Mouse (Mus musculus) urinary bladder, postnatal 36 days (tissue): ENCODE measurements around the gene Mfsd9.
A peak's percentile ranks its signal among the peaks of the same experiment; 100 is the strongest.

Source experiments
- DNase-seq, 2 experiments: peaks; one replicate each; pipeline ENCODE4 v3.0.0; 2022; ENCODE audit warnings: low spot score in 2 of 2, mixed read lengths in 1 of 2

Mfsd9 gene

DNA sequence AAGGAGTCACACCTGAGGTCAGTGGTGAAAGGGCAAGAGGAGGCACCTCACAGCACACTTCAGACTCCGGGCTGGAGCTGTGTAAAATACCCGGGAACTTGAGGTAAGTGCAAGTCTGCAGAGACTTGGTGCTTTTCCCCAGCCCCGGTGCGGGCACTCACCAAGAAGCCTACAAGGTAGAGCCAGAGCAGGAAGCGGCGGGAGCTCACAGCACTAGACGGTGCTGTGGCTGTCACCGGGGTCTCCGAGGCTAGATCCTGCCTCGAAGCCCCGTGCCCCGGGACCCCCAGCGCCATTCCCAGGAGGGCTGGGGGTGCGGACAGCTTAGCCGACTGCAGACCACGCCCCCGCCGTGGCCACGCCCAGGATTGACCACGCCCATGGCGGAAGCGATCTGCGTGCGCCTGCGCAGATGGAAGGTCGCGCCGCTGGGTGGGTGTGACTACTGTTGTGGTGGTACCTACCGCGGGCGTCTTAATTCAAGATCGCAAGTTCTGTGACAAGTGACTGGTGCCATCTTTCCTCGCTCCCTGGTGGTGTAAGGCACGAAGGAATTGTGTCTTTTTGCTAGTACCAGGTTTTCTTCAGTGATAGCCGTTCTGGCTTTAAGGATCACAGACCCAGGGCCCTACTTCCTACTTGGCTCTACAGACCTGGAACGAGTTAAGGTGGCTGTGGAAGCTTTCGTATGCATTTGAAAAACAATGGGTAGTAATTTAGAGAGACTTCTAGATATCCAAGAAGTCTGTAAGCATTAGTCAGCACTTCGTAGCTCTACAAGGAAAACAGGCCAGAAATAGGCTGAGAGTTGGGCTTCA lies at the start of gene Mfsd9:
Mfsd9 (minus strand) TSS at position 364 of the 818 bp plus-strand sequence.
- peak; percentile 92 for DNase-seq

DNA sequence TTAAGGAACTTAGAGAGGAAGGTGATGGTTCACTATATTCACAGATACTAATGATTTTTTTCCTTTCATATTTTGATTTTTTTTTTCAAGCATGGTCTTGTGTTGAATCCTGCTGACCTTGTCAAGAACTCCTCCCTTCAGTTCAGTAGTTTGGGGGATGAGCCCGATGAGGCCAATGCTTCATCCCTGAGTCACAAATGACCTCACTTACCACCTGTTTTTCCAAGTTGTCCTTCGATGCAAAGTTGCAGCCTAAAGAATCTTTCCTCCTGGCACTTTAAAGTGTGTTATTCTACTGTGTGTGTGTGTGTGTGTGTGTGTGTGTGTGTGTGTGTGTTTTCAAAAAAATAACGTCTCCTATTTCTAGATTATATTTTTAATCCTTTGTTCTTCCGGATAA lies 45.0 kb upstream of the Mfsd9 start:
- no peak for DNase-seq

DNA sequence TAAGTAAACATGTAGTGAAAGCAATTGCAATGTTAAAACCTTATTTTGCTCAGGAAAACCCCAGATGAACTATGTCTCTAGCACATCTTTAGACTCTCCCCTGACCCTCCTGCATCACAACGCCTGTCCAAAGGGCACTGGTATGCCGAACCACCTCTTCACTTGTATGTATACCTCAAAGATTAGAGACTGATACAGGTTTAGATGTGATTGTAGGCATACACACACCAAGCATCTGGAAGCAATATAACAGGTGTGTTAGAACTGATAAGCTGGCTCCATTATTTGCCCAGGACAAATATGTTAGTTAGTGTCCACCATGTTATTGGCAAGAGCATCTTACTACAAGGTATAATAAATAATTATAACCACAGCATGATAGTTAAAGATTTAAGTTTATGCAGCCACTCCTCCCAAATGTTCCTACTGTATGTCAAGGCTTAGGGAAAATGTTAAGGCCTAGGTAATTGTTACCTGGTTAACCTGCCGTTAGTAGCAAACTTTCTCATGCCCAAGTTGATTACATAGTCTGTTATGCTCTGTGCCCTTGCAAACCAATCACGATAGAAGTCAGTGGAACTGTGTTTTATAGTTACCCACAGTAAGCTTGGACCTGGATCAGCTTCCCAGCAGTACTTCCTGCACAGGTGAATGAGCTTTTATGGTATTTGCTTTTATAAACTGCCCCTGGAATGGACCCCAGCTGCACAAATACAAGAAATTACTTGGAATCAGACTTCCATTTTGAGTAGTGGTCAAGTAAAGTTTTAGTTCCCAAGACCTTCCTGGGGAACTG lies 40.4 kb upstream of the Mfsd9 start:
- DNase-seq: no peak

DNA sequence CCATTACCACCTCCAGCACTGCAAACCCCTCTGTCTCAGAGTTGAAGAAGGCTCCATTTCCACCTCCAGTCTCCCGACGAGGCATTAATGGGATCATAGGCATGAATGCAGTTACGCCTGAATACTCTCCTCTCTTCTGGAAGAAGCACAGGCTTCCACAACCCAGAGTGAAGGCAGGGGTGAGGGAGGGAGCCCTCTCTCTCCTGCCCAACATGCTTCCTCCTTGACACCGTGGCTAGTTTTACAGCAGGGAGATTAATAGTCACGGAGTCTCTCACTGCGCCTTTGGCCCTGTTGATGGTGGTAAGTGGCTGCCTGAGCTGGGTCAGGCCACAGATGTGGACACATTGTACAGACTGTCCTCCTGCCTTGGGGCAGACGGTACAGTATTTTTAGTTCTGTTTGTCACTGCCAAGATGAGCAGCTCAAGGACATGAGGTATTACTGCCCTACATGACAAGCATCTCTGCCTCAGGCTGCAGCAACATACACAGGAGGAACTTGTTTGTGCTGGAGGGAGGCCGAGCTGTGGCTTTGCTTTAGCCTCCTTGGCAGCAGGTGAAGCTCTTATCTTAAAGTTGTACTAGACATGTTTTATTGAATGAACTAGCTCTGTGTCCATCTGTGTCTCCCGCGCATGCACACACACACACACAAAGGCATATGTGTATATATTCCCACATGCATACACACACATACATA lies 38.9 kb upstream of the Mfsd9 start:
- no peak for DNase-seq

DNA sequence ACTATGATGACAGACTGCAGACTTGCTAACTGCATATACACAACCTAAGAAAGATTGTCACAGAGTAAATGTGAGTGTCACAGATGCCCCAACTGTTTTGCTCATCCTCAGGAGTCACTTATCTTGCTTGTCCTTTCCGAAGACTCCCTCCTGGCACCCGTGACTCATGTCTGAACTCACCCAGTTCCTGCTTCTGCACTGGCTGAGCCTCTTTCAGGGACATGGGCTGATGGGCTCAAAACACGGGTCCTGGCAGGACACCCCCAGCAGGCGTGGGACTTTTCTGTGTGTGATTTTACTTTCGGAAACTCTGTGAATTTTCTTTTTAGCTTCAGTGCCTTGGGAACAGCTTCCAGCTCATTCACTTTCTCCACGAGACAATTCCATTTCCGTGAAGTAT lies 35.3 kb upstream of the Mfsd9 start:
- no peak for DNase-seq

DNA sequence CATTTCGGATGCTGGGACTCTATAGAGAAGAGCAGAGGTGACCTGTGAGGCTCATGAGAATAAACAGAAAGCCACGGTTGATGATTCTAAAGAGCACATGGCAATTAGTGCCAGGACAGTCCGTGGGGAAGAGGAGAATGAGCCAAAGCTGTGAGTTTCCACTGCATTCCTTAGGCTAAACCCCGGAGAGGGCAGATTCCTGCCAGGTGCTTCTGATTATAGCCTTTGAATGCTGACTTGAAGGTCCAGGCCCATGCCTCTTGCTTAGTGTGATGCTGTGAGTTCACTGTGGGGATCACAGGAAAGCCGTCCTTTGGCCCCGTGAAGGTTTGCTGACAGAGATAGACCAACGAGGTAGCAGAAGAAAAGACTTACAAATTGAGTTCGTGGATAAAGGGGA lies 34.4 kb upstream of the Mfsd9 start:
- no peak for DNase-seq

DNA sequence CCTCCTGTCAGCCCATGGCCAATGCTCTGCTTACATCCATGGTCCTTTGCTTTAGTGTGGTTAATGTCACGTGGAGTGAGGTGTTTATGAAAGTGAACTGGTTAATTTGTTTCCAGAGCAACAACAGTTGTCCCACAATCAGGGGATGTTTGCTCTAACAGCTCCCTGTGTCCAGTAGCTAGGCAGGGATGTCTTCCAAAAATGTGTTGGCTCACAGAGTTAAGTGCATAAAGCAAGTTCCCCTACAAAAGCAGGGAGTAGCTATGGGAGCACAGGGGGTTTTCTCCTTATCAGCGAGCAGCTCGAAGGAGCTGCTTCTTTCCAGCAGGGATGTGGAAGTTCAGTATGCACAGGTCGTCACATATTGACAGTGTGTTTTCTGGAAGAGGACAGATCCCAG lies 34.0 kb upstream of the Mfsd9 start:
- DNase-seq: no peak

DNA sequence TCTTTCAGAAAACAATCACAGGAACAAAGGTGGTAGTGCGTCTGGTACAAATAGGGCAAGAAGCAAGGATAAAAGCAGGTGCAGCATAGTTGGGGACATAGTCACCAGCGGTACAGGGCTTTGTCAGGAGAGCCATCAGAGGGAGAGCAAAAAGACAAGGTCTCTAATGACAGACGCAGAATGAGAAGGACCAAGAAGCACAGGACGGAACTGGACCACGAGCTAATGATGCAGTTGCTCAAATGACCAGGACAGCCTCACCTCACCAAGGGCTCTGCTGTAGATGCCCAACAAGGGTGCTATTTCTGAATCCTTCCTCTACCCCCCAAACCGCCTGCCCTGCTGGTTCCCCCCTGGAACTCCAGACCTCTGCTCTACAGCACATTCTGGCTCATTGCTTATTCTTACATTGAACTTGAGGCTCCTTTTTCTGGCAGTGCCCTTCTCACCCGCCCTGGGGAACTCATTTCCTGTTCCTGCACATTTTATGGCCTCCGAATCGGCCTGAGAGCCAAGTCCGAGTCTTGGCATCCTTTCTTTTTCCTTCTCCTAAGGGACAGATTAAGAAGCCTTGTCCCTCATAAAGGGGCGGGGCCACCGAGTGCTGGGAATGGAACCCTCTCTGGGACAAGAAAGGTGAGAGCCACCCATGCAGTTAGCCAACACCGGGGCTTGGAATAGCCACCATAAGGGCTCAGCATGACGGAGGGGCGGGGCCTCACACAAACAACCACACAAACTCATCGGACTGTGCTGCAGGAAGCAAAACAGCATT lies 24.8 kb upstream of the Mfsd9 start:
- DNase-seq: peak in 1 of 2 experiments; percentile 28

DNA sequence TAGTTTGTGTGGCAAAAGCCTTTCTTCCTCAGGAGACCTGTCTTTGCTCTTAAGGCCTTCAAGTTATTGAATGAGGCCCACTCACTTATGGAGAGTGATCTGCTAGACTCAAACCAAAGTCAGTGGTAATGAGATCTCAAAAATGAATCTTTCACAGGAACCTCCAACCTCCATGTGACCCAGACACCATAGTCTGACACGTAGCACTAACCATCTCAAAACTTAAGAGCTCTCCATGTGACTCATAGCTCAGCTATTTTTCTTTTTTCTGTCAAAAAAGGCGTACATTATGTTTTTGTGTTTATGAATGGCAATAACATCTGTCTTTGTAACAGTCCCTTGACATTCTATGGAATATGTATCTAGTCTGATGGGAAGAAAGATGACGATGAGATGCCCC lies 18.2 kb upstream of the Mfsd9 start:
- no peak for DNase-seq

DNA sequence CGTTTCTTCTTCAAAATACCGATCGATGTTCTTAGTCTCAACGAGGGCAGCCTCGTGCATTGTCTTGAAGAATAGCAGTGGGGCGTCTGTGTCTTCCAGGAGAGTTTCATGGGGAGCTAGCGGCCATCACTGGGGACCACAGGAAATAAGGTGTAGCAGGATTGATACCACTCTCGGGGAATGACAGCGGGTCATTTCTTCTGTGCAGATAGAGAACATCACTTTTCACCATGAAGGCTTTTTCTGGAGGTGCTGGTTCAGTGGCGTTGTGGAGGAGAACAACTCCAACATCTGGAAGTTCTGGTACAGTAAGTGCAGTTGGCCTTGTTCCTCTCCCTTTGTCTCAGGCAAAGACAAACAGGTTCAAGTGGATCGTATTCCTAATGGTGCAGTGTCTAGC lies 15.4 kb upstream of the Mfsd9 start:
- DNase-seq: no peak

DNA sequence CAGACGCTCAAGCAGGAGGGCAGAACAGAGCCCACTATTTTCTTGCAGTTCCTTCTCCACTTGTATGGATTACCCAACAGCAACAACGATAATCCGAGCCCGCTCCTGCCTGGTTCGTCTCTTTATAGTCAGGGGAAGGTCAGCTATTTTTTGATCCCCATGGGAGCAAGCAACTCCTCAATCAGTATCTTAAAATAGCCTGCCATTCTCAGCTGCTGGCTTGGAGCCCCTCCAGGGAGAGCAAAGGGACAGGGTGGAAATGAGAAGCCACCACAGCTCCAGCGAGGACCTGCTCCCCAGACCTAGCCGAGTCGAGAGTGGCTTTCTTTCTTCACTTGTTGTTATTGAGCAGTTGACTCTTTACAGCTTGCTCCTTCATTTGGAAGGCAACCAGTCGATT lies 14.9 kb upstream of the Mfsd9 start, which contains the start of gene Tmem182:
Tmem182 (plus strand) TSS at position 251 of the 400 bp plus-strand sequence.
- DNase-seq: peak in 1 of 2 experiments; percentile 52

DNA sequence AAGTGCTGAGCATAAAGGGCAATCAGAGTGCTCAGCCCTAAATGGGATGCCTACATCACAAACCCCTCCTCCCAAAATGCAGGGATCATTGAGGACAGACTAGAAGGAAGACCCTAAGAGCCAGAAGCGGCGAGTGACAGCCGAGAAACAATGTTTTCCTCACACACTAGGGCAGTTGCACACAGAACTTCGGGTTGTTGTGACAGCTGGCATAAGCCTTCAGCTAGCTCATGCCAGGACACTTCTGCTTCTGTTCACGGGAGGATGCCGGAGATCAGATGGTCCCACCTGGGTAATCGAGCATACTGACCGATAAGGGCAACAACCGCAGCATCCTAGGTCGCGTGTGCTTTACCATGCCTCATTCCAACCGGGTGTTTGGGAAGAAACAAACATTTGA lies 13.6 kb upstream of the Mfsd9 start:
- no peak for DNase-seq

DNA sequence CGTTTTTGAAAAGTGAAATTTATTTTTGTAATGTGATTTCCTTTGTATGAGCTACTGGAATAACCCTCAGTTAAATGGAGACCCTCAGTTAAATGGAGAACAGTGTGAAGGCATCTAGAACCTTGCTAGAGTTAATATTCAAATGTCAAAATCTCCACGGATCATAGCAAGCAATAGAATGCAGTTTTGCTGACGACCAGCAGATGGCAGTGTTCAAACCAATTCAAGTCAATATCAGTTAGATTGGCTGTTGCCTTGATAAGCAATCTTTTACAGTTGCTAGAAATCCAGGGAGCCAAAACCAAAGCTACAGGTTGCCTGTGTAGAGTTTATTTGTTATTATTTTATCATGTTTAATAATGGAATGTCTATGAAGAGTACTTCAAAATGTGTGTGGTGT lies 12.3 kb upstream of the Mfsd9 start:
- peak in 1 of 2 experiments; percentile 25 for DNase-seq

DNA sequence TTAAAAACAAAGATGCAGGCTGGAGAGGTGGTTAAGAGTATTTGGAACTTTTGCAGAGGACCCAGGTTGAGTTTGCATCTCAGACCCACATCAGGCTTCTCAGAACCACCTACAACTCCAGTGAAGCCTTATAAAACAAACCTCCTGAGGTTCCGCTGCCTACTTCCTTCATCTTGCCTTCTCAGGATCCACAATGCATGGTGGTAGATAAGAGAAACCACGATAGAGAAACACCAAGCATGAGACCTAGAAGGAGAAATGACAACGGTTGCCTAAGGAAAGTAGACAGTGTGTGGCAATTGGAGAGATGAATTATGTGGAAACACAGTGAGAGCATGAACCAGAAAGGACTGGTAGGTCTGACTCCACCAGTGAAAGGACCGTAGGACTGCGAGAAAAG lies 10.4 kb upstream of the Mfsd9 start:
- no peak for DNase-seq

DNA sequence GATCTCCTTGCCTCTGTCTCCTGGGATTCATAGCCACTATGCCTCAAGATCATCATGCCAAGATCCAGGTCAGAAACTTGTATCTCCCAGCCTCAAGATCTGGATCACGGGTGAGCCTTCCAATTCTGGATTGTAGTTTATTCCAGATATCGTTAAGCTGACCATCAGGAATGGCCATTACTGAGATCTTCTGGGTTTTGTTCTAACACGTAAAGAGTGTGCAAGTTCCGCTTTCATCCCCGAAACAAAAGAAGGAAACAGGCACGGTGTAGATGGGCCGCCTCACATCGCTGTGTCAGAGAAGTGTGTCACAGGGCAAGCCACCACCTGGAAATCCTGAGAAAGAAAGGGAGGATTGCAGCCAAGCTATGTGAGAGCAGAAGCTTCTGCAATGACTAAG lies 8.6 kb upstream of the Mfsd9 start:
- no peak for DNase-seq

DNA sequence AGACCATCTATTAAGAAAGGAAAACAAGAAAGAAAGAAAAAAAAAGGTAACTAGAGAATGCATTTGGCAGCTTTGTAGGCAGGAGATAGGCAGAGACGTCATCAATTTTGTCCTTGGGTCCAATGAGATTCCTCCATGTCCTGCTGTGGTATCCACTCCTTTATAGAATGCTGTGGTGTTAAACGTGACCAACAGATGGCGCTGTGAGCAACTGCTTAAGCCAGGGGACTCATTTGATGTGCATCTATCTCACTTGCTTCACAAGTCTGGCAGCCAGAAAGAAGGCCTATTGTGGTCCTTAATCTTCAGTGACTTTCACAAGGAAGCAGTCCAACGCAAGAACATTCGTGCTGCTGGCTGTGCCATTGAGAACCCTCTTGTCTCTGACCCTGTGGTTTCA lies 6.9 kb upstream of the Mfsd9 start:
- peak; percentile 15 to 36 for DNase-seq

DNA sequence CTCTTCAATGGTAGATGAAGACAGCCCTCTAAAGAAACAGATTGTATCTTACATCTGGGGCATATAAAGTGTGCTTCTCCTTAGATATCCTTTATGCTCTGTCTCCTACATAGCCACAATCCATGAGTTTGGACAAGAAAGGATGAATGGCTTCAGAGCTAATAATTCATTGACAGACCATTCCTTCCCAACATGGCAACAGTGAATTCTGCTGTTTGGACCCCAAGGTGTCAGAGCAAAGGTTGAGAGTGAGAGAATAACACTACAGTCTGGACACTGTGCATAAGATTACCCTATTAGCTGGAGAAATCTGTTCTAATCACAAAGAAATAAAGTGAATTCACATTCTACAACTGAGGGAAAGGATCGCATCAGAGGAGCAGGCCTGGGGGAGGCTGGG lies 5.0 kb upstream of the Mfsd9 start:
- no peak for DNase-seq

DNA sequence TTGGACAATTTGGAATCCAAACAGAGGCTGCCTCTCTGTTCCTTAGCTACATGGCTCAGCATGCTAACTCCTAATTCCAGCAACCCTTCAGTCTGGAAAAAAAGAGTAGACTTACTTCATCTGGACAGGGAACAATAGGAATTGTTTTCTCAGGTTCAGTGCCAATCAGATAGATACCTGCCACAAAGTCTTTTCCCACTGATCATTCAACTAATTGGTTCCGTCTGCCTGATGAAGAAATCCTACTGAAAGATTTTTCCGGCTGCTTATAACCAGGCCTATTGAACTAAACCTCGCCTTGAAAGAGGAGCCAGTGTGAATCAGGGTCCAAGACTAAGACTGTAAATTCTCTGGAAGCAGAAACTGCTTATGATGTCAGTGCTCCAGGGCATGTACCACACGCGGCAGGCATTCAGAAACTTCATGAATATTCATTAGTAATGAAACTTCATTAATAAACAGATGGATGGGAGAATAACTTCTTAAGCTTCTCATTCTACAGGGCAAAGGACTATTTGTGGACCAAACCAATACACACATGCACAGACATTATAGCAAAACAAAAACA lies 737 bp downstream of the Mfsd9 start:
- no peak for DNase-seq

DNA sequence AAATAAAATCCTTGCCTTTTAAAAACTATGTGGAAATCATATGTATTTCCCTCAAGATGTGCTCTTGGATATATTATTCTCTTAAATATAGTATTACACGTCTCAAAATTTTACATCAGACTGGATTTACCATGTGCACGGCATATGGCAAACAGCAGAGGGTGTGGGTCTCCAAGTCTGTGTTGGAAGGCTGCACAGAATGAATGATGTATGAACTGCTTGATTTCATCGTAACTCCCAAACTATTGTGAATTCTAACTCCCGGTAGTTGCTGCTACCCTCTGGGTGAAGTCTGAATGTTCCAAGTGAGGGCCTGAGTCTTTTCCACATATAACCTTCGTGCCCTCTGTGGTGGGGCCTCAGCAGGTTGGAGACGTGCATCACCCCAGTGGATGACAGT lies 1.5 kb downstream of the Mfsd9 start:
- no peak for DNase-seq

DNA sequence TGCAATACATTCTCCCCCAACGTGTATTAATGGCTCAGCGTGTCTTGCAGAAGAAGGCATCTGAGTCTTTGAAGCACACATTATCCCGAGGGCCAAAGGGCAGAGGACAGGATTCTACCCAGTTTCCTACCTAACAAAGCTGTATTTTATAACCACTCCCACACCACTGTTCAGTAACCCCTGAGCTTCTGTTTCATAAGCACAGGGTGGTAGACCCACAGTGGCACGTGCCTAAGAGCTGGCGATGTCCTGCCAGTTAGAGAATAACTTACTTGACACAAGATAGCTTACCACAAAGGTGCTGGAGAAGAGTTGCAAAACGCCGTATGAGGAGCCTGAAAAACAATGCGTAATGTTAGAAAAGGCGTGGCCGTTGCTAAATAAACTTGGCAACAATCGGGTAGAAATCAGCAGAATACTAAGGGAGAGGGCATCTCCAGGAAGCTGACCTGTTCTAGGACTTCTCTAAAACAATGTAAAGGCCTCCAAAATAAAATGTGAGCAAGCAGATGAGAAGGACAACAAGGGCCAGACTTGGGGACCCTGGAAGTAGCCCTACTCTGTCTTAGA lies 4.5 kb downstream of the Mfsd9 start:
- DNase-seq: peak in 1 of 2 experiments; percentile 13

DNA sequence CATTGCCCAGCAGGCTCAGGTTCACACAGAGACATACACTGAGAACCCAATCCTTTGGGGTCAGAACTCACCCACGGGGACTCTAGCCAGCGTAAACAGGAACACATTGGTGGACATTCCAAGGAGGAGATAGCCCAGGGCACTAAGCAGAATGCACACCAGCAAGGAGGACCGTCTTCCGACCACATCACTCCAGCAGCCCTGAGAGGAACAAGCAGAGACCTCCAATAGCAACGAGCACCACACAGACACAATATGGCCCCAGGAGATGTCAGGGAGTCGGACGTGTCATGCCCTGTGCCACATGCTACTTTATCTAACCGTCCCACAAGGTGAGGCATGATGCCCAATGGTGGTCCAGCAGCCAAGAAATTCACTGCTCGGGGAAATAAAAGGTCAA lies 6.2 kb downstream of the Mfsd9 start:
- no peak for DNase-seq
